Mouse (Mus musculus) embryonic fibroblast, embryonic 13.5 days (primary cell): ENCODE measurements around the gene Rad51b.

ENCODE experiments used
- CTCF ChIP-seq: IDR thresholded peaks from 2 replicates; pipeline ENCODE4 v1.5.1; 2011; ENCODE audit warnings: mild to moderate bottlenecking, control low read depth, low read length, moderate library complexity, borderline replicate concordance; ENCODE audit not compliant: insufficient read depth
- POLR2A ChIP-seq: IDR thresholded peaks from 2 replicates; pipeline ENCODE4 v1.6.1; 2011; ENCODE audit warnings: low read depth, mild to moderate bottlenecking, control low read depth, low read length, moderate library complexity

GRCm38 (mm10) chr12:79681571-79681970 lies 384.5 kb downstream of the Rad51b start:
- TF ChIP-seq CTCF (no peak), POLR2A (no peak)
